Mouse (Mus musculus) embryonic facial prominence, embryonic 12.5 days (tissue): ENCODE results near the gene Ngly1. TPM values are rescaled to one million over a fixed set of nuclear protein-coding genes. Genes with fewer than 3 reads are reported as not detected.

Source experiments
- ATAC-seq: fragments of 200-750 bp; cut with Nextera tagmentation; 2 replicates; pipeline ENCODE4 v1.8.0; 2017; ENCODE audit not compliant: insufficient number of reproducible peaks, insufficient read depth, low FRiP score, low TSS enrichment
- H3K27ac ChIP-seq: fragments of 300-500 bp; sonication (generic); 2 replicates; pipeline ENCODE4 v1.5.1; 2016; ENCODE audit warnings: mild to moderate bottlenecking
- H3K27me3 ChIP-seq: fragments of 300-500 bp; sonication (generic); 2 replicates; pipeline ENCODE4 v1.6.1; 2016; ENCODE audit warnings: mild to moderate bottlenecking, moderate library complexity
- H3K36me3 ChIP-seq: fragments of 300-500 bp; sonication (generic); 2 replicates; pipeline ENCODE4 v1.6.1; 2016; ENCODE audit warnings: mild to moderate bottlenecking
- H3K4me1 ChIP-seq: fragments of 300-500 bp; sonication (generic); 2 replicates; pipeline ENCODE4 v1.6.1; 2016
- H3K4me2 ChIP-seq: fragments of 300-500 bp; sonication (generic); replicated peaks from 2 replicates; pipeline ENCODE4 v1.6.1; 2016; ENCODE audit warnings: mild to moderate bottlenecking, moderate library complexity
- H3K4me3 ChIP-seq: fragments of 300-500 bp; sonication (generic); 2 replicates; pipeline ENCODE4 v1.5.1; 2016; ENCODE audit warnings: mild to moderate bottlenecking
- H3K9ac ChIP-seq: fragments of 300-500 bp; sonication (generic); 2 replicates; pipeline ENCODE4 v1.6.1; 2016; ENCODE audit warnings: mild to moderate bottlenecking, moderate library complexity
- H3K9me3 ChIP-seq: fragments of 300-500 bp; sonication (generic); 2 replicates; pipeline ENCODE4 v1.6.1; 2016; ENCODE audit warnings: mild to moderate bottlenecking, moderate library complexity
- WGBS: fragments of 180-500 bp; shearing (Covaris S2); methylation state at CpG from one replicate; pipeline ENCODE4 v1.1.7; 2016; 5-methylcytosine and 5-hydroxymethylcytosine counted together
- polyA plus RNA-seq: library from polyadenylated mRNA; unstranded; fragments of >200 nt; fragmentation: Nextera tagmentation; extraction: Ambion mirVana; gene quantifications from 2 replicates; pipeline ENCODE4 v1.2.1, GENCODE M21; 2016

Ngly1 gene
- polyA plus RNA-seq, 1 experiment from 2014 or later = 36.2 TPM

DNA sequence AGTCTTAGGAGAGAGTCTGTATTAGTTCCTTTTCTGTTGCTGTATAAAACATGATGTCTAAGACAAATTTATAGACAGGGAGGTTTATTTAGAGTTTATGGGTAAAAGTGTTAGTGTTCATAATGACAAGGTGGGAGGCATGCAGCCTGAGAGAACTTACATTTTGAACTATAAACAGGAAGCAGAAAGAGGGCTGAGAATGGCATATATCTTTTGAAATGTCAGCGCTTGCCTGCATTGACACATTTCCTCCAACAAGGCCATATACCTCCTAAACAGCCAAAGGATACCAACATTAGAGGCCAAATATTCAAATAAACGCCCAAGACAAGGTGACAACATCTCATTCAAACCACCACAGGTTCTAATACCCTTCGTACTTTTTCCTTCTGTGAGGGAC, 12.8 kb downstream of the Ngly1 start:
- H3K27me3 ChIP-seq = no peaks in the 10 kb centered on the region
- ATAC-seq = no peak
- no peaks in the 10 kb centered on the region for H3K4me1 ChIP-seq
- no peak overlapping the region for H3K4me2 ChIP-seq
- H3K9ac ChIP-seq = no peak overlapping the region
- H3K27ac ChIP-seq = no peak overlapping the region
- peaks cover 13% of the 10 kb centered on the region for H3K36me3 ChIP-seq
- no peak overlapping the region for H3K4me3 ChIP-seq
- 90% methylated on average over 3 of the region's 3 CpGs for WGBS
- H3K9me3 ChIP-seq = no peaks in the 10 kb centered on the region

DNA sequence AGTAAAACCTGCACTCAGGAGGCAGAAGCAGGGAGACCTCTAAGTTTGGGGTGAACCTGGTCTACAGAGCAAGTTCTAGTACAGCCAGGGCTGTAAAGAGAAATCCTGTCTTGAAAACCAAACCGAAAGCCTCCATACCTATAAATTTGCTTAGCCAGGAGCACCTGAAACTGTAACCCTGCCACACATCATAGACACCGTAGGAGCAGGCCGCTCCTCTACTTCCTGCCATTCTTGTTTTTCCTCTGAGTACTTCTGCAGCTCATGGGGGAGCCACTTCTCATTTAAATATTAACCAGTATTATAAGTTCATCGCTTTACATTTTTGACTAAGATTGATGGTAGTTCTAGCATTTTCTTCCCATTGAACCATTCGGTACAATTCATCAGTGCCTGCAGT, 17.9 kb downstream of the Ngly1 start:
- H3K9ac ChIP-seq = no peak overlapping the region
- H3K4me2 ChIP-seq = no peak overlapping the region
- H3K27me3 ChIP-seq = no peaks in the 10 kb centered on the region
- H3K36me3 ChIP-seq = 0 out of 2 replicates have a peak, but pooled peaks cover 6% of the 10 kb centered on the region
- H3K4me3 ChIP-seq = no peak overlapping the region
- H3K9me3 ChIP-seq = no peaks in the 10 kb centered on the region
- no peak for ATAC-seq
- no peaks in the 10 kb centered on the region for H3K4me1 ChIP-seq
- whole genome bisulfite sequencing = 86% methylated on average over 5 of the region's 5 CpGs
- no peak overlapping the region for H3K27ac ChIP-seq

DNA sequence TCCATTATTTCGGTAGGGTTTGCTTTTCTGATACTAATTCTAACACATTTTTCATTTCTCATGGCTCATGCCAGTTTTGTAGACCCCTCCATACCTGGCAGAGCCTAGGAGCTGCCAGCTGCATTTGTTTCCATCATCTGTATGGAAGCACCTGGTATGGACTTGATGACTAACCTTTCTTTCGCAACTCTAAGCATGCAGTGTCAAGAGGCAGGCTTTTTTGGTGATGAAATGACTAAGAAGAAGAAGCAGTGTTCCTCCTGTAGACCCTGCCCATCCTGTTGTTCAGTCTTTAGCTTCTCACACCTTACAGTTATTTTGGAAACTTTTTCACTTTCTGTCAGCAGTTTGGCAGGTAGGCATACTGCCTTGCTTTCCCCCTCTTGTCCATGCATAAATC, 20.7 kb downstream of the Ngly1 start:
- no peaks in the 10 kb centered on the region for H3K27me3 ChIP-seq
- H3K36me3 ChIP-seq = 0 out of 2 replicates have a peak, but pooled peaks cover 6% of the 10 kb centered on the region
- H3K27ac ChIP-seq = no peak overlapping the region
- ATAC-seq = no peak
- H3K9me3 ChIP-seq = no peaks in the 10 kb centered on the region
- H3K4me2 ChIP-seq = no peak overlapping the region
- 88% methylated on average over 2 of the region's 2 CpGs for WGBS
- no peaks in the 10 kb centered on the region for H3K4me1 ChIP-seq
- H3K9ac ChIP-seq = no peak overlapping the region
- no peak overlapping the region for H3K4me3 ChIP-seq

DNA sequence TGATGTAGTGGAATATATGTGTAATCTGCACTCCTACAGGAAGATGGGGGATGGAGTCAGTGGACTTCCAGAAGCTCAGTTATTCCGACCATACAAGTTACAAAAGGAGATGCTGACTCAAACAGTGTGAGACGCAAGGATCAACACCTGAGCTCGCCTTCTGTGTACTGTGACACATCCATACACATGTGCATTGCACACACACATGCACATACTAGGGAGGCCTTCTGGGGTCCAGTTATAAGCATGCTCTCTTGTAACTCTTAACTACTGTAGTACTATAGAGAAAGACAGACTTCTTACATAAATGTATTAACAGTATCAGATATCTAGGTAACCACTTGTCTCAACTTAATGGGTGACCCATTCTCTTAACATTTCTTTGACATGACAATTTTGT, 24.6 kb downstream of the Ngly1 start:
- Histone ChIP-seq H3K36me3 (0 out of 2 replicates have a peak, but pooled peaks cover 6% of the 10 kb centered on the region), H3K4me2 (no peak overlapping the region), H3K4me1 (no peaks in the 10 kb centered on the region), H3K27ac (no peak overlapping the region), H3K27me3 (no peaks in the 10 kb centered on the region), H3K9ac (no peak overlapping the region), H3K9me3 (no peaks in the 10 kb centered on the region), H3K4me3 (no peak overlapping the region)
- ATAC-seq = no peak
- WGBS = 90% methylated on average over 3 of the region's 3 CpGs

DNA sequence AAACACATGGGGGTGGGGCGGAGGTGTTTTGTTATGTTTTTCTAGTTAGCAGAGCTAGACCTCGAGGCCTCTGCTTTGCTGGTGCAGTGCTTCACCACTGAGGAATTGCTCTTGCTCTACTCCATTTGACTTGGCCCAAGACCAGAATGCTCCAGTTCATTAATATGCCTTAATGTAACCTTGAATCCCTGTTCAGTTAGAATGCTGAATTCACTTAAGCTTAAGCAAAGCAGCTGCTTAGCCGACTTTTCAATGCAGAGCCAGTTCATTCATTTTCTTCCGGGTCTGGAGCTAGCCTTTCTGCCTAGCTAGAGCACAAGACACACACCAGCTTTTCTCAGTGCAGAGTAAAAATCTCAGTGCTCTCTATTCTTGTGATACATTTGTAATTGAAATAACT, 30.1 kb downstream of the Ngly1 start:
- no peaks in the 10 kb centered on the region for H3K4me1 ChIP-seq
- WGBS = 77% methylated on average over 4 of the region's 4 CpGs
- 0 out of 2 replicates have a peak, but pooled peaks cover 4% of the 10 kb centered on the region for H3K36me3 ChIP-seq
- no peak overlapping the region for H3K4me2 ChIP-seq
- no peak overlapping the region for H3K9ac ChIP-seq
- no peak overlapping the region for H3K27ac ChIP-seq
- no peaks in the 10 kb centered on the region for H3K27me3 ChIP-seq
- H3K9me3 ChIP-seq = no peaks in the 10 kb centered on the region
- H3K4me3 ChIP-seq = no peak overlapping the region
- ATAC-seq = no peak

DNA sequence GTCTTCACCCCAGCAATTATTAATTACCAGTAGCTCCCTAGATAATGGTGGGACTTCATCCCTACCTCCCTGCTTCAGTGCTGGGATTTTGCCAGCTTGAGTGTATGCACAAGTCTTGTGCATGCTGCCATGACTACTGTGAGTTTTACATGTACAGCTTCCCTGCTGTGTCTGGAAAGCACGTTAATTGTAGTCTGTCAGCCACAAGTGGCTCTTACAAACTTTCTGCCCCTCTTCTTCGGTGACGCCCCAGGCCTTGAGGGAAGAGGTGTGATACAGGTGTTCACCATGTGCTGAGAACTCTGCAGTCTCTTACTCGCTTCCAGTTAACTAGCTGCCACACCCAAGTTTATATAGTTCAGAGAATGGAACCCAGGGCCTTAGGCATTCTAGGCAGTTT, 34.9 kb downstream of the Ngly1 start:
- Histone ChIP-seq H3K4me3 (no peak overlapping the region), H3K9ac (no peak overlapping the region), H3K27me3 (no peaks in the 10 kb centered on the region), H3K36me3 (0 out of 2 replicates have a peak, but pooled peaks cover 4% of the 10 kb centered on the region), H3K4me2 (no peak overlapping the region), H3K27ac (no peak overlapping the region), H3K9me3 (no peaks in the 10 kb centered on the region), H3K4me1 (no peaks in the 10 kb centered on the region)
- WGBS = 82% methylated on average over 4 of the region's 4 CpGs
- no peak for ATAC-seq

GRCm38 (mm10) chr14:16292371-16292770, 43.3 kb downstream of the Ngly1 start:
- no peaks in the 10 kb centered on the region for H3K36me3 ChIP-seq
- H3K9ac ChIP-seq = no peak overlapping the region
- H3K27ac ChIP-seq = no peak overlapping the region
- no peak overlapping the region for H3K4me3 ChIP-seq
- no peaks in the 10 kb centered on the region for H3K27me3 ChIP-seq
- ATAC-seq = no peak
- WGBS = 47% methylated on average over 1 of the region's 1 CpGs
- no peaks in the 10 kb centered on the region for H3K4me1 ChIP-seq
- H3K4me2 ChIP-seq = no peak overlapping the region
- H3K9me3 ChIP-seq = no peaks in the 10 kb centered on the region

- H3K27ac ChIP-seq = no peak overlapping the region
Measured at GRCm38 (mm10) chr14:16293015-16293414, 43.9 kb downstream of the Ngly1 start.

DNA sequence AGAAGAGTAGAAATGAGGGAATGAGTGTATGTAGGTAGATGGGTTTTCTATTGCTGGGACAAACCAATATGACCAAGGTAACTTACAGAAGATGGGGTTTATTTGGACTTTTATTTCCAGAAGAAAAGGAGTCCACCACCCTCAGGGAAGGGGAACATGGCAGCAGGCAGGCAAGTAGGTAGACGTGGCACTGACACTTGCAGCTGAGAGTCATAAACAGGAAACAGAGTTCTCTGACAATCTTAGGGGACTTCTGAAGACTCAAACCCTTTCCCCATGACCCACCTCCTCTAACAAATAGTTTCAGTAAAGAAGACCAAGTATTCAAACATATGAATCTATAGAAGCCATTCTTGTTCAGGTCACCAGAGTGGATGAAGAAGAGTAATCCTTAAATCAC, 44.8 kb downstream of the Ngly1 start:
- no peaks in the 10 kb centered on the region for H3K9me3 ChIP-seq
- H3K4me1 ChIP-seq = no peaks in the 10 kb centered on the region
- H3K9ac ChIP-seq = no peak overlapping the region
- no peaks in the 10 kb centered on the region for H3K36me3 ChIP-seq
- H3K4me2 ChIP-seq = no peak overlapping the region
- no peak overlapping the region for H3K27ac ChIP-seq
- H3K27me3 ChIP-seq = no peaks in the 10 kb centered on the region
- WGBS = 91% methylated on average over 1 of the region's 1 CpGs
- no peak overlapping the region for H3K4me3 ChIP-seq
- no peak for ATAC-seq

More at GRCm38 (mm10) chr14:16293015-16293414, 43.9 kb downstream of the Ngly1 start:
- Histone ChIP-seq H3K27me3 (no peaks in the 10 kb centered on the region), H3K9ac (no peak overlapping the region), H3K4me2 (no peak overlapping the region), H3K9me3 (no peaks in the 10 kb centered on the region), H3K4me3 (no peak overlapping the region), H3K36me3 (no peaks in the 10 kb centered on the region), H3K4me1 (no peaks in the 10 kb centered on the region)
- ATAC-seq = no peak

DNA sequence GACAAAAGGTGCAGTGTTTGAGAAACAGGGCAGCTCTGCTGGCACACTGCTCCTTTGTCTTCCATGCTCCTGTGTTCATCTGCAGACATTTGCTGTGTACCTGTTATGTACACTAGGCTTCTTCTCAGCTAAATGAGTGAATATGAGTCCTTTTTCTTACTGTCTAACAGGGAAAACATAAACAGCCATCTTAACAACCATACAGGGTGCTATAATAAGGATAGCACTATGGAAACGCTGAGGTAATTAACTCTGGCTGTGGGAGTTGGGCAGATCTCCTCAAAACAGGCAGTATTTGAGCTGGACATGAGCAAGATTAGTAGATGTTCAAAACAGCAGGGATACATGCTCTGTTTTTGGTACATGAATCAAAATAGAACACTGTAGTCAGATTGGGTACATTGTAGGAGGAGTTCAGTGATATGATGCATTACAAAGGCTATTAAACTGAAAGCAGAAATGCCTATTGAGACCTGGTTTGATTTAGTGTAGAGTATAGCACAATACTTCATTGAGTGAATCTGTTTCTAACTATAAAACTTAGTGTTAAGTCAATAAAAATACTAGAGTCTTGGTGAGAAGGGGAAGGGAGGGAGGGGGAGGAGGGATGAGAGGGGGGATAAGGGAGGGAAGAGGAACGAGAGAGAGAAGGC, 47.9 kb downstream of the Ngly1 start:
- Histone ChIP-seq H3K9me3 (no peaks in the 10 kb centered on the region), H3K4me2 (no peak overlapping the region), H3K27ac (no peak overlapping the region), H3K9ac (no peak overlapping the region), H3K36me3 (peaks cover 9% of the 10 kb centered on the region; the same call in 1 of the 2 replicates), H3K27me3 (no peaks in the 10 kb centered on the region), H3K4me1 (no peaks in the 10 kb centered on the region), H3K4me3 (no peak overlapping the region)
- 65% methylated on average over 2 of the region's 2 CpGs for WGBS
- ATAC-seq = no peak

DNA sequence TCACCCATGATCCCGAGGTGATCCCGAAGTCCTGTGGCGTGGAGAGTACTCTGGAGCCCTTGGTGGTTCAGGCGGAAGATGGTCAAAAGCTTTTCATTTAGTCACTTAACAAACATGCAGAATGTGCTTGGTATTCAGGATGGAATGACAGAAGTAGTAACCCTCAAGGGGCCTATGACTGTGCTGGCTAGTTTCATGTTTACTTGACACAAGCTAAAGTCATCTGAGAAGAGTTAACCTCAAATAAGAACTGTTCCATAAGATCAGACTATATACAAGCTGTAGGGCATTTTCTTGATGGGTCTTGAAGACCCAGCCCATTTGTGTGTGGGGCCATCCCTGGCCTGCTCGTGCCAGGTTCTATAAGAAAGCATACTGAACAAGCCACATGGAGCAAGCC, 52.7 kb downstream of the Ngly1 start:
- ATAC-seq = no peak
- H3K27me3 ChIP-seq = no peaks in the 10 kb centered on the region
- no peaks in the 10 kb centered on the region for H3K9me3 ChIP-seq
- 91% methylated on average over 5 of the region's 5 CpGs for WGBS
- no peak overlapping the region for H3K27ac ChIP-seq
- H3K9ac ChIP-seq = no peak overlapping the region
- H3K4me3 ChIP-seq = no peak overlapping the region
- H3K36me3 ChIP-seq = peaks cover 9% of the 10 kb centered on the region; the same call in 1 of the 2 replicates
- no peaks in the 10 kb centered on the region for H3K4me1 ChIP-seq
- H3K4me2 ChIP-seq = no peak overlapping the region

DNA sequence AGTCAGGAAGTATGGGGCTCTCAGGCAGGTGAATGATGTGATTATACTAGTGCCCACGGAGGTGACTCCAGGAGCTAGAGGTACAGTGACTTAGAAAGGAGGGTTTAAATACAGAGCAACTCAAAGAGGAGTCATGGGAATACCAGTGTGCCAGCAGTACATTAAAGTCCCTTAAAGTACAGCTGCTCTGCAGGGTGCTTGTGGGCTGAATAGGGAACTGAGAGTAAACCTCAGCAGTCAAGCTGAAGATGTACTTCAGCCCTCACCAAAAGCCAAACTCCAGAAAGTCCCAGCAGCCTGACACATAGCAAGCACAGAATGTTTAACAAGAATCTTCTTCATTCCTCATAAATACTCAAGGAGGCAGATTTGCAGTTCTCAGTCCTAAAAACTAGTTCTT, 53.6 kb downstream of the Ngly1 start:
- H3K27ac ChIP-seq = no peak overlapping the region
- no peak overlapping the region for H3K4me3 ChIP-seq
- H3K4me1 ChIP-seq = no peaks in the 10 kb centered on the region
- no peaks in the 10 kb centered on the region for H3K27me3 ChIP-seq
- H3K4me2 ChIP-seq = no peak overlapping the region
- WGBS = 44% methylated on average over 1 of the region's 1 CpGs
- peaks cover 9% of the 10 kb centered on the region; the same call in 1 of the 2 replicates for H3K36me3 ChIP-seq
- ATAC-seq = no peak
- H3K9ac ChIP-seq = no peak overlapping the region
- no peaks in the 10 kb centered on the region for H3K9me3 ChIP-seq
